Mouse (Mus musculus) kidney, postnatal 0 days (tissue): ENCODE measurements around the gene Scmh1. TPM values are rescaled to one million over a fixed set of nuclear protein-coding genes. Genes with fewer than 3 reads are reported as not detected.
A peak's percentile ranks its signal among the peaks of the same experiment; 100 is the strongest.

Source experiments
- ATAC-seq: fragments of 200-750 bp; cut with Nextera tagmentation; replicated peaks from 2 replicates; pipeline ENCODE4 v1.8.0; 2017; ENCODE audit warnings: low read depth, moderate number of reproducible peaks, moderate TSS enrichment, moderate library complexity; ENCODE audit not compliant: low FRiP score
- DNase-seq: peaks from one replicate; pipeline ENCODE4 v3.0.0-alpha.2; 2016; ENCODE audit warnings: low spot score
- H3K27ac ChIP-seq: fragments of 300-500 bp; sonication (generic); 2 replicates; pipeline ENCODE4 v1.5.1; 2014; ENCODE audit warnings: mild to moderate bottlenecking
- H3K27me3 ChIP-seq: fragments of 300-500 bp; sonication (generic); 2 replicates; pipeline ENCODE4 v1.6.1; 2014; ENCODE audit warnings: low read length, mixed read lengths; ENCODE audit not compliant: insufficient read depth
- H3K36me3 ChIP-seq: fragments of 300-500 bp; sonication (generic); 2 replicates; pipeline ENCODE4 v1.6.1; 2014; ENCODE audit warnings: low read length, mixed read lengths; ENCODE audit not compliant: insufficient read depth
- H3K4me1 ChIP-seq: fragments of 300-500 bp; sonication (generic); replicated peaks from 2 replicates; pipeline ENCODE4 v1.6.1; 2014; ENCODE audit warnings: antibody characterized with exemption, low read length, mixed read lengths; ENCODE audit not compliant: insufficient read depth
- H3K4me2 ChIP-seq: fragments of 300-500 bp; sonication (generic); 2 replicates; pipeline ENCODE4 v1.6.1; 2014; ENCODE audit warnings: mild to moderate bottlenecking, low read length, moderate library complexity, mixed read lengths
- H3K4me3 ChIP-seq: fragments of 300-500 bp; sonication (generic); replicated peaks from 2 replicates; pipeline ENCODE4 v1.5.1; 2014; ENCODE audit warnings: low read depth, low read length
- H3K9ac ChIP-seq: fragments of 300-500 bp; sonication (generic); 2 replicates; pipeline ENCODE4 v1.6.1; 2014; ENCODE audit warnings: low read depth, low read length
- H3K9me3 ChIP-seq: fragments of 300-500 bp; sonication (generic); replicated peaks from 2 replicates; pipeline ENCODE4 v1.6.1; 2016; ENCODE audit warnings: low read length, inconsistent platforms, mixed read lengths
- CTCF ChIP-seq: IDR thresholded peaks from 2 replicates; pipeline ENCODE4 v1.5.1; 2016; ENCODE audit warnings: antibody characterized with exemption, low read depth, mild to moderate bottlenecking, moderate library complexity
- WGBS: fragments of 180-500 bp; shearing (Covaris S2); extraction: QIAGEN DNeasy Blood & Tissue Kit; methylation state at CpG from one replicate; pipeline ENCODE4 v1.1.7; 2014; 5-methylcytosine and 5-hydroxymethylcytosine counted together
- polyA plus RNA-seq: library from polyadenylated mRNA; unstranded; fragments of >200 nt; fragmentation: Nextera tagmentation; extraction: Ambion mirVana; gene quantifications from 2 replicates; pipeline ENCODE4 v1.2.1, GENCODE M21; 2015

Scmh1 gene
- polyA plus RNA-seq, 1 experiment from 2014 or later: 26.1 TPM

DNA sequence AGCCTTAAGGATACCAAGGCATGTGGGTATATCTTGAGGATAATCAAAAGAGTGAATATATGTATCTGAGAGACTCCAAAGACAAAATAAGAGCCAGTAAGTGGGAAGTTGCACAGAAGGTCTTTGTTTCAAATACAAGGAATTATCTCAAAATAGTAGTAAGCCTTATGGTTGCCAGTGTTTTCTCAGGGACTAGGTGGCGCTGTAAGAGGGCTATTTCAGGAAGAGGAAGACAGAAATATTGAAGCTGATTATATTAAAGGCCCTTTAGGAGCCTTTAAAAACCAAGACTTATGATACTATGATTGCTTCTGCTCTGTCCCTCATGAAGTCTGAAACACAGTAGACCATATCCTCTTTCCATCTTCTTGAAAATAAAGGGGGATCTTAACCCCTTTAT, 101.9 kb downstream of the Scmh1 start:
- Histone ChIP-seq H3K27me3 (no peaks in the 10 kb centered on the region), H3K9ac (no peak overlapping the region), H3K36me3 (peaks cover 33% of the 10 kb centered on the region; the same call in 1 of the 2 replicates), H3K9me3 (no peaks in the 10 kb centered on the region), H3K4me3 (no peak overlapping the region), H3K4me1 (no peaks in the 10 kb centered on the region), H3K27ac (no peak overlapping the region), H3K4me2 (no peak overlapping the region)
- no peak for TF ChIP-seq CTCF
- WGBS: 90% methylated on average over 1 of the region's 1 CpGs
- ATAC-seq (no peak), DNase-seq (no peak)

GRCm38 (mm10) chr4:120511203-120511602, 106.1 kb downstream of the Scmh1 start:
- Histone ChIP-seq H3K9me3 (no peaks in the 10 kb centered on the region), H3K4me3 (no peak overlapping the region), H3K27ac (no peak overlapping the region), H3K4me2 (no peak overlapping the region), H3K27me3 (no peaks in the 10 kb centered on the region), H3K9ac (no peak overlapping the region), H3K36me3 (peaks cover 34% of the 10 kb centered on the region; the same call in 1 of the 2 replicates), H3K4me1 (no peaks in the 10 kb centered on the region)
- DNase-seq (no peak), ATAC-seq (no peak)
- WGBS: 96% methylated on average over 4 of the region's 4 CpGs
- TF ChIP-seq CTCF: no peak

DNA sequence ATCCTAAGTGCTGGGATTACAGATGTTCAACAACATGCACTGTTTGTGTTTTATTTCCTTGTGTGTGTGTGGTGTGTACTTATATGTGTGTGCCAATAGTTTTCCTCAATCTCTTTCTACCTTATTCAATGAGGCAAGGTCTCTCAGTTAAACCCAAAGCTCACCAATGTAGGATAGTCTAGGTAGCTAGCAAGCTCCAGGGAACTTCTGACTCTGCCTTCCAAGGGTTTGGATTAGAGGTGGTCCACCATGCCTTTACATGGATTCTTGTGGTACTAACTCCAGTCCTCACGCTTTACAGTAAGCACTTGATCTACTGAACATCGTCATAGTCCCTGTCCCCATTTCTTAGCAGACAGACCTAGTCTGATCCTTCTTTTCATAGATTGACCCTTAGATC, 109.3 kb downstream of the Scmh1 start:
- TF ChIP-seq CTCF: no peak
- Histone ChIP-seq H3K4me3 (no peak overlapping the region), H3K4me2 (no peak overlapping the region), H3K9ac (no peak overlapping the region), H3K27me3 (no peaks in the 10 kb centered on the region), H3K4me1 (no peaks in the 10 kb centered on the region), H3K27ac (no peak overlapping the region), H3K36me3 (peaks cover 31% of the 10 kb centered on the region; the same call in 1 of the 2 replicates), H3K9me3 (no peaks in the 10 kb centered on the region)
- ATAC-seq (no peak), DNase-seq (no peak)
- WGBS: 94% methylated on average over 2 of the region's 2 CpGs

DNA sequence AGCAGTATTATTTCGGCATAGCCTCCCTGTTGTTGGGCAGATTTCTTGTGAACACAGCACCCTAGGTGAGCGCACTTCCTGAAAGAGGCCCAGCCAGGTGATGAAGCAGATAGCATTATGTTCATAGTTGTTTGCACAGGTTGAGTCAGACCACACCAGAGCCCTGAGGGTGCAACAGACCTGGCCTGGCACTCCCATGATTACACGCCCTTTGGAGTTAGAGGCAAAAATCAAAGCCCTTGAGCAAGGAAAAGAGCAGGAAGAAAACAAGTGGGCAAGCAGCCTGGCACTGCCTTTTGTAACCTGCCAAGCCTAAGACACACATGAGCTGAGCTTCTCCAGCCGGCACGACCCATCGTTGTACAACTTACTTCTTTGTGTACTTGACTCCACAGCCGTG, 111.4 kb downstream of the Scmh1 start:
- Histone ChIP-seq H3K9ac (no peak overlapping the region), H3K4me2 (no peak overlapping the region), H3K36me3 (peaks cover 28% of the 10 kb centered on the region; the same call in 1 of the 2 replicates), H3K27ac (0 out of 2 replicates have a peak overlapping the region, but pooled peaks have one; percentile 26), H3K4me3 (no peak overlapping the region), H3K9me3 (no peaks in the 10 kb centered on the region), H3K4me1 (no peaks in the 10 kb centered on the region), H3K27me3 (no peaks in the 10 kb centered on the region)
- ATAC-seq (no peak), DNase-seq (no peak)
- TF ChIP-seq CTCF: no peak
- 81% methylated on average over 7 of the region's 7 CpGs for WGBS

GRCm38 (mm10) chr4:120516907-120517306, 111.8 kb downstream of the Scmh1 start:
- H3K4me2 ChIP-seq: no peak overlapping the region
- no peak for DNase-seq
- H3K9me3 ChIP-seq: no peaks in the 10 kb centered on the region
- H3K27me3 ChIP-seq: no peaks in the 10 kb centered on the region
- no peak for TF ChIP-seq CTCF
- no peak overlapping the region for H3K9ac ChIP-seq
- 80% methylated on average over 7 of the region's 7 CpGs for WGBS
- H3K27ac ChIP-seq: 0 out of 2 replicates have a peak overlapping the region, but pooled peaks have one; percentile 26
- no peak for ATAC-seq
- no peaks in the 10 kb centered on the region for H3K4me1 ChIP-seq
- H3K36me3 ChIP-seq: peaks cover 28% of the 10 kb centered on the region; the same call in 1 of the 2 replicates
- no peak overlapping the region for H3K4me3 ChIP-seq

DNA sequence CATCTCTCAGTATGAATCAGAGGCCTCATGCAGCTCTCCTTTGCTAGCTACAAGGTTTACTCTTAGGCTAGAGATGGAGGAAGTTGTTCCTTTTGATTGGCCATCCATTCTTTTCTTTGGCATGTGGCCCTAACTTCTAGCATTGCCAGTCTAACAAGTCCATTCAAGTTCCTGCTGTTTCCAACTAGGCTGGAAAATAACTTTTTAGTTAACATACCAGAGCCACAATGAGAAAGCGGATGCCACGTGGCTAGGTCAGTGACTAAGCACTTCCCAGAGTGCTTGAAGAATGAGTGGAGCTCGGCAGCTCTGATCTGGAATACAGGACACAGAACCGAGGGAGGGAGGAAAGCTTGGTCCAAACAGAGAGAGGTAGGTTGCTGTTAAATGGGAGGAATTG, 112.3 kb downstream of the Scmh1 start:
- Histone ChIP-seq H3K27ac (no peak overlapping the region), H3K4me1 (no peaks in the 10 kb centered on the region), H3K9ac (no peak overlapping the region), H3K4me3 (no peak overlapping the region), H3K27me3 (no peaks in the 10 kb centered on the region), H3K4me2 (no peak overlapping the region), H3K9me3 (no peaks in the 10 kb centered on the region), H3K36me3 (peaks cover 28% of the 10 kb centered on the region; the same call in 1 of the 2 replicates)
- DNase-seq: peak; percentile 8
- 77% methylated on average over 4 of the region's 4 CpGs for WGBS
- TF ChIP-seq CTCF: no peak
- ATAC-seq: no peak

- ATAC-seq (no peak), DNase-seq (no peak)
- 89% methylated on average over 5 of the region's 5 CpGs for WGBS
- H3K9ac ChIP-seq: no peak overlapping the region
- no peak for TF ChIP-seq CTCF
- H3K4me2 ChIP-seq: no peak overlapping the region
- H3K36me3 ChIP-seq: peaks cover 41% of the 10 kb centered on the region
- H3K27ac ChIP-seq: no peak overlapping the region
- H3K4me1 ChIP-seq: no peaks in the 10 kb centered on the region
- H3K4me3 ChIP-seq: no peak overlapping the region
- H3K9me3 ChIP-seq: no peaks in the 10 kb centered on the region
- H3K27me3 ChIP-seq: no peaks in the 10 kb centered on the region
These were observed 116.7 kb downstream of the Scmh1 start for GRCm38 (mm10) chr4:120521761-120522160.
